Mouse (Mus musculus): ENCODE measurements around the gene Tgm7.

Gene Tgm7

DNA sequence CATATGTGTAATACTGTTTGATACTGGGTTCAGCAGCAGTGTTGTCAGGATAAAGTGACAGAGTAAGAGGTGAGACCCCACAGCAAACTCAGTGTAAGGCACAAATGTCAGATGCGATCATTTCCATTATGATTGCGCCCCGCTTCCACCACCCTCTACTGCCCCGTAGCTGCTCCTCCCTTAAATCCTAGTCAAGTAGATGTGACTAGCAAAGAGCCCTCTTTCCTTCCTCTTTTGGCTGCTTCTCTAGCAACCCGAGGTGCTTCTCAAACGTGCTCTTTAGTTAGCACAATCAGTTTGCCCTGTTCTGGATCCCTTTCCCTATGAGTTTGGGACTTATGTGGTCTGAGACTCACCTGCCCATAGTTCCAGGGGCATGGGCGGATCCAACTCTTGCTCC, 34.8 kb downstream of the Tgm7 start:
- DNase-seq (ENCODE audit: low read depth, low spot score) = no peak

GRCm38 (mm10) chr2:121071871-121072270, 37.7 kb downstream of the Tgm7 start:
- no peak for DNase-seq (ENCODE audit: low read depth, low spot score)

DNA sequence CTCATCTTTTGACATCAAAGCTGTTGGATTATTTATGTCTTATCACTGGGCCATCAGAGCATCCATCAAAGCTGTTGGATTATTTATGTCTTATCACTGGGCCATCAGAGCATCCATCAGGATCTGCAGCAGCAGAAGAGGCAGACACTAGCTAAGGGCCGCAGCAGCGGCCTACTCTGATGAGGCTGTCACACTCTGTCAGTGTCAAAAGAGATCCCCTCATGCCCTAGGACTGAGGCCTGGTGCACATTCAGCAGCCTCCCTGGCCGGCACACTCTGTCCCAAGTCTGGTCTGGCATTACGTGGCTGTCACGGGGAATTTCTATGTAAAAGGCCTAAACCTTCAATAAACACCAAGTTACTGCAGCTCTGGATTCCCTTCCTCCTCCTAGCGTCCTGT, 40.1 kb downstream of the Tgm7 start:
- no peak for DNase-seq (ENCODE audit: low read depth, low spot score)

GRCm38 (mm10) chr2:121067116-121067515, 42.5 kb downstream of the Tgm7 start:
- DNase-seq (ENCODE audit: low read depth, low spot score) = no peak

DNA sequence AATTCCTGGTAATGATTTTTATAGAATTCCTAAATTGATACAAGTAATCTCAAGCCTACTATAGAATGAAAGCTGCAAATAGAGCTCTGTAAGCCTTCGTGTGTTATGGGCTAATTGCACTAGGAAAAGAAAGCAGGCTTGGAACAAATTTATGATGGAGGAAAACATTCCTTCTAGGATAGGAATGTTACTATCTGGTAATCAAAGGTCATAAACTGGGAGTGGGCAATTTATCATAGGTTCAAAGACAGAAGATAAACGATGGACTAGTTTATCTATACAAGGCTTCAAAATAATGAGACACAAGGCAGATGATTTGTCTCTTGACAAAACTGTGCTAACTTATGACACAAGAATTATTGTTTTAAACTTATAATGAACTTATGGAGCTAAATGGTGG, 48.3 kb downstream of the Tgm7 start:
- no peak for DNase-seq (ENCODE audit: low read depth, low spot score)

DNA sequence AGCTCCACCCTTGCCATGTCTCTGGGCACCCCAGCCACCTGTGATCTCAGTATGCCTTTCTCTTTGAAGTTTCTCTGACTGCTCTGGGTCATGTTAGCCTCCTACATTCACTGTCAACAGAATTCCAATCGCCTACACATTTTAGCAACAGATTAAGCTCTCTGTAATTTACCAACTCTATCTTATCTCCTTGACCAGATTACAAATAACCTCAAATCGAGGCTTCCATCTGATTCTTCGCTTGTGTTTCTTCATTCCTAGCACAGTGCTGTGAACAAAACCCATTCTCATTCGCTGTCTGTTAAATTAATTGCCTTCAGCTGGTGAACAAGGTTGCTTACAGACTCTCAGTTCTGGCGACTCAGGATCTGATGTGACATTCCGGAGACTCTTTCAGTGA, 51.6 kb downstream of the Tgm7 start:
- DNase-seq (ENCODE audit: low read depth, low spot score) = no peak

- DNase-seq (ENCODE audit: low read depth, low spot score) = no peak
Measured at GRCm38 (mm10) chr2:121055915-121056314, 53.7 kb downstream of the Tgm7 start.

DNA sequence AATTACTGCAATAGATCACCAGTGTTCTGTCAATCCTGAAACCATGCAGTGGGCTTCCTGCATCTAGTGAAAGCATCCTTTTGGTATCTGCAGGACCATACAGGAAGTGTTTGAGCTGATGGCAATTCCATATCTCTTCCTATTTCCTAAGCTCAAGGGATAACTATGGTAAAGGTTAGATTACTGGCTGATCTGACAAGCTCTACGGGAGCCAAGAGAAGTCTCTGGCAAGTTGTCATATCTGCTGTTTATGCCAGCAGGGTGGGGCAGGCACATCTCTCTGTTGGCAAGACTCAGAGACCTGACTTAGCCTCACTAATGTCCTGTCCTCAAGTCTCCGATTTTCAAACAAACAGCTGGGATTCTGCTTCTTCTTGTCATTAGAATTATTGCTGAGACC, 55.5 kb downstream of the Tgm7 start:
- no peak for DNase-seq (ENCODE audit: low read depth, low spot score)

GRCm38 (mm10) chr2:121052176-121052575, 57.4 kb downstream of the Tgm7 start:
- no peak for DNase-seq (ENCODE audit: low read depth, low spot score)

DNA sequence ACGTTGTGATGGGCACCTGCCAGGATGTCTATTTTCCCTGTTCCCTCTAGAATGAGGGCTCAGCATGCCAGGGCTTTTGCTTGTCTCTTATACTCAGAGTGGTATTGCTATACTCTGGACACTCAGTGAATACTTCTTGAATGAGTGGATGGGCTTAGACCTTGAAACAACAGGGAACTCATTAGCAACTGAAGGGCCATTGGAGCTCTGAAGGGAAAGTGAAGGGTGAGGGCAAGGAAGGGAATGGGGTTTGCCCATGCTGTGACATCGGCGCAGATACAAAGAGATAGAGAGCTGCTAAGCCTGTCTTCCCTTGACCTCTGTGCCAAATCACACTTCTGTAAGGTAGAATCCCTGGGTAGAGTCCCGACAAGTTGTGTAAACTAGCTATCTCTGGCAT, 63.9 kb downstream of the Tgm7 start:
- DNase-seq (ENCODE audit: low read depth, low spot score) = no peak
